Mouse (Mus musculus): Measurements from ENCODE around the gene Cxcl17. TPM values are rescaled to one million over a fixed set of nuclear protein-coding genes. Genes with fewer than 3 reads are reported as not detected.

Cxcl17 gene
- total and polyA plus RNA-seq, 2 experiments: not detected

DNA sequence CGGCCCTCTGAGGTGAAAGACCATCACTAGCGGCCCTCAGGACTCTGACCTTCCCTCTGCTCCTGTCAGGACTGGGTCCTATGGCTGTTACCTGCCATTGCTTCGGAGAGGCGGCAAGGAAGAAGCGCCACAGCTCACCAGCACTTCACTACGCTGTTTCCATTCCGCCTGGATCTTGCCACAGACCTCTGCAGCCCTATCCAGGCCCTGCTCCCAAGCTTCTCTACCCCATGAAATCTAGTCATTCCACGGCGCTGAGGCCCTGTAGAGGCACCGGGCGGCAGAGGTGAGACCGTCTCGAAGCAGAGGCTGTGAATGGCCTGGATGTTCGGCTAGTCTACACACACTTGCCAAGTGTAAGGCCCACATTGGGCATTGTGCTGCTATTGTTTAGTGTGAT is 16.1 kb downstream of the Cxcl17 start:
- H3K27me3 ChIP-seq (ENCODE audit: control insufficient read depth, insufficient read depth, low read length): no peaks in the 10 kb centered on the region
- H3K36me3 ChIP-seq (ENCODE audit: control insufficient read depth, insufficient read depth, low read length): no peaks in the 10 kb centered on the region
- H3K27ac ChIP-seq (replicated peaks; ENCODE audit: insufficient read depth, low read depth, low read length): peak overlapping the region; percentile 83
- H3K4me1 ChIP-seq (ENCODE audit: control insufficient read depth, insufficient read depth, low read length): peaks cover 31% of the 10 kb centered on the region
- 95% methylated on average over 14 of the region's 14 CpGs for WGBS
- no peak for TF ChIP-seq CTCF (IDR thresholded peaks at IDR 0.05; ENCODE audit: low read depth, low read length)
- TF ChIP-seq POLR2A (IDR thresholded peaks at IDR 0.05; ENCODE audit: extremely low read depth, insufficient read depth, low read length): no peak
- DNase-seq (ENCODE audit: extremely low read depth, low read depth, low spot score): no peak
- peak overlapping the region; percentile 4; the same call in 1 of the 2 replicates for H3K4me3 ChIP-seq (ENCODE audit: insufficient read depth, low read depth, low read length)
- H3K79me2 ChIP-seq (ENCODE audit: control insufficient read depth, insufficient read depth, low read length): peaks cover 16% of the 10 kb centered on the region; the same call in 1 of the 2 replicates
- peak overlapping the region; percentile 8; the same call in 1 of the 2 replicates for H3K9ac ChIP-seq (ENCODE audit: low read depth, low read length)

- WGBS: 4% methylated on average over 52 of the region's 52 CpGs
- Histone ChIP-seq H3K4me1 (ENCODE audit: control insufficient read depth, insufficient read depth, low read length) (peaks cover 38% of the 10 kb centered on the region), H3K27me3 (ENCODE audit: control insufficient read depth, insufficient read depth, low read length) (no peaks in the 10 kb centered on the region), H3K9ac (ENCODE audit: low read depth, low read length) (peak overlapping the region; percentile 84), H3K36me3 (ENCODE audit: control insufficient read depth, insufficient read depth, low read length) (no peaks in the 10 kb centered on the region), H3K4me3 (ENCODE audit: insufficient read depth, low read depth, low read length) (peak overlapping the region; percentile 87), H3K79me2 (ENCODE audit: control insufficient read depth, insufficient read depth, low read length) (peaks cover 17% of the 10 kb centered on the region; the same call in 1 of the 2 replicates), H3K27ac (replicated peaks; ENCODE audit: insufficient read depth, low read depth, low read length) (peak overlapping the region; percentile 85)
- TF ChIP-seq POLR2A (IDR thresholded peaks at IDR 0.05; ENCODE audit: extremely low read depth, insufficient read depth, low read length) (peak; percentile 62; the same call in 1 of the 2 replicates), CTCF (IDR thresholded peaks at IDR 0.05; ENCODE audit: low read depth, low read length) (no peak)
- peak; percentile 89 for DNase-seq (ENCODE audit: extremely low read depth, low read depth, low spot score)
Observed at GRCm38 (mm10) chr7:25395558-25396521, 16.8 kb downstream of the Cxcl17 start.

- Histone ChIP-seq H3K27me3 (ENCODE audit: control insufficient read depth, insufficient read depth, low read length) (no peaks in the 10 kb centered on the region), H3K79me2 (ENCODE audit: control insufficient read depth, insufficient read depth, low read length) (peaks cover 17% of the 10 kb centered on the region; the same call in 1 of the 2 replicates), H3K36me3 (ENCODE audit: control insufficient read depth, insufficient read depth, low read length) (no peaks in the 10 kb centered on the region), H3K4me3 (ENCODE audit: insufficient read depth, low read depth, low read length) (peak overlapping the region; percentile 87), H3K4me1 (ENCODE audit: control insufficient read depth, insufficient read depth, low read length) (peaks cover 44% of the 10 kb centered on the region), H3K9ac (ENCODE audit: low read depth, low read length) (peak overlapping the region; percentile 84), H3K27ac (replicated peaks; ENCODE audit: insufficient read depth, low read depth, low read length) (peak overlapping the region; percentile 85)
- no peak for DNase-seq (ENCODE audit: extremely low read depth, low read depth, low spot score)
- WGBS: under 1% methylated on average over 22 of the region's 22 CpGs
- TF ChIP-seq POLR2A (IDR thresholded peaks at IDR 0.05; ENCODE audit: extremely low read depth, insufficient read depth, low read length) (no peak), CTCF (IDR thresholded peaks at IDR 0.05; ENCODE audit: low read depth, low read length) (no peak)
Observed at GRCm38 (mm10) chr7:25395186-25395557, 17.5 kb downstream of the Cxcl17 start.

DNA sequence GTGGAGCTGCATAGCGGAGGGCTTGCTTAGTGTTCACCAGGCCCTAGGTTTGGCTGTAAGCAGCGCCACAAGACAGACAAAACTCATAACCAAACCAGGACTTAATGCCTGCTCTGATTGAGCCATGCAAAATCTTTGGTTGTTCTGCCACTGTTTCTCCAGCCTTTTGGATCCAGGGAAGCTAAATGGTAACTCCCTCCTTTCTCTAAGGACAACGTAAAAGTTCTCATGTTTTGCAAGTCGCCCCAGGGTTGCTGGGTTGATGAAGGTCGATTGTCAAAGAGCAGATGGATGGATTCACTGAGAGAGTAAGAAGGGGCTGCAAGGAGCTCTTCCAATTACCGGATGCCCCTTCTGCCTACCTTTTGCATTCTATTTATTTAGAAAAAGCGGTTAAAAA is 17.9 kb downstream of the Cxcl17 start:
- no peak for TF ChIP-seq POLR2A (IDR thresholded peaks at IDR 0.05; ENCODE audit: extremely low read depth, insufficient read depth, low read length)
- no peak for TF ChIP-seq CTCF (IDR thresholded peaks at IDR 0.05; ENCODE audit: low read depth, low read length)
- Histone ChIP-seq H3K4me3 (ENCODE audit: insufficient read depth, low read depth, low read length) (peak overlapping the region; percentile 87), H3K27ac (replicated peaks; ENCODE audit: insufficient read depth, low read depth, low read length) (peak overlapping the region; percentile 85), H3K36me3 (ENCODE audit: control insufficient read depth, insufficient read depth, low read length) (no peaks in the 10 kb centered on the region), H3K9ac (ENCODE audit: low read depth, low read length) (peak overlapping the region; percentile 84), H3K27me3 (ENCODE audit: control insufficient read depth, insufficient read depth, low read length) (no peaks in the 10 kb centered on the region), H3K79me2 (ENCODE audit: control insufficient read depth, insufficient read depth, low read length) (peaks cover 17% of the 10 kb centered on the region; the same call in 1 of the 2 replicates), H3K4me1 (ENCODE audit: control insufficient read depth, insufficient read depth, low read length) (peaks cover 46% of the 10 kb centered on the region)
- WGBS: 11% methylated on average over 7 of the region's 7 CpGs
- no peak for DNase-seq (ENCODE audit: extremely low read depth, low read depth, low spot score)

GRCm38 (mm10) chr7:25393451-25394210 is 19.1 kb downstream of the Cxcl17 start:
- no peak for TF ChIP-seq POLR2A (IDR thresholded peaks at IDR 0.05; ENCODE audit: extremely low read depth, insufficient read depth, low read length)
- TF ChIP-seq CTCF (IDR thresholded peaks at IDR 0.05; ENCODE audit: low read depth, low read length): no peak
- Histone ChIP-seq H3K36me3 (ENCODE audit: control insufficient read depth, insufficient read depth, low read length) (no peaks in the 10 kb centered on the region), H3K9ac (ENCODE audit: low read depth, low read length) (peak overlapping the region; percentile 0; the same call in 1 of the 2 replicates), H3K79me2 (ENCODE audit: control insufficient read depth, insufficient read depth, low read length) (peaks cover 17% of the 10 kb centered on the region; the same call in 1 of the 2 replicates), H3K27ac (replicated peaks; ENCODE audit: insufficient read depth, low read depth, low read length) (peak overlapping the region; percentile 80), H3K4me3 (ENCODE audit: insufficient read depth, low read depth, low read length) (no peak overlapping the region), H3K27me3 (ENCODE audit: control insufficient read depth, insufficient read depth, low read length) (no peaks in the 10 kb centered on the region), H3K4me1 (ENCODE audit: control insufficient read depth, insufficient read depth, low read length) (peaks cover 46% of the 10 kb centered on the region)
- peak; percentile 74 for DNase-seq (ENCODE audit: extremely low read depth, low read depth, low spot score)
- WGBS: 37% methylated on average over 8 of the region's 8 CpGs
